Mouse (Mus musculus) kidney, postnatal 4 days (tissue): ENCODE measurements around the gene Suclg2.
"Not testable (repeated sequence)": the region's sequence is repeated elsewhere in the genome, so short reads cannot be mapped to it uniquely, and the experiment has no call there.

Experiments
- DNase-seq, 2 experiments: peaks; one replicate each; pipeline ENCODE4 v3.0.0; 2021; ENCODE audit warnings: mixed read lengths in 2 of 2

The Suclg2 gene

GRCm38 (mm10) chr6:95619817-95620216, 98.8 kb downstream of the Suclg2 start:
- no peak for DNase-seq

GRCm38 (mm10) chr6:95618434-95618833, 100.2 kb downstream of the Suclg2 start:
- no peak for DNase-seq

- no peak for DNase-seq
Observed at GRCm38 (mm10) chr6:95613228-95613627, 105.4 kb downstream of the Suclg2 start.

GRCm38 (mm10) chr6:95612412-95613022, 106.1 kb downstream of the Suclg2 start:
- no peak for DNase-seq

GRCm38 (mm10) chr6:95611059-95611458, 107.5 kb downstream of the Suclg2 start:
- no peak for DNase-seq

GRCm38 (mm10) chr6:95608123-95608522, 110.5 kb downstream of the Suclg2 start:
- no peak for DNase-seq

GRCm38 (mm10) chr6:95600731-95601130, 117.9 kb downstream of the Suclg2 start:
- DNase-seq, result not testable (repeated sequence)

- peak; percentile 57 to 68 for DNase-seq
Observed at GRCm38 (mm10) chr6:95596766-95597750, 121.5 kb downstream of the Suclg2 start.

GRCm38 (mm10) chr6:95595852-95596251, 122.7 kb downstream of the Suclg2 start:
- DNase-seq, result no peak

- DNase-seq, result peak; percentile 50 to 54
Observed at GRCm38 (mm10) chr6:95594239-95594638, 124.4 kb downstream of the Suclg2 start.

GRCm38 (mm10) chr6:95592396-95592795, 126.2 kb downstream of the Suclg2 start:
- DNase-seq, result peak; percentile 60 to 63

GRCm38 (mm10) chr6:95590463-95590862, 128.1 kb downstream of the Suclg2 start:
- DNase-seq, result no peak

GRCm38 (mm10) chr6:95587108-95587796, 131.3 kb downstream of the Suclg2 start:
- DNase-seq, result no peak

- DNase-seq, result no peak
Observed at GRCm38 (mm10) chr6:95581893-95582292, 136.7 kb downstream of the Suclg2 start.

- no peak for DNase-seq
Observed at GRCm38 (mm10) chr6:95579792-95580191, 138.8 kb downstream of the Suclg2 start.

GRCm38 (mm10) chr6:95575531-95575930, 143.1 kb downstream of the Suclg2 start:
- DNase-seq, result no peak

GRCm38 (mm10) chr6:95574867-95575266, 143.7 kb downstream of the Suclg2 start:
- no peak for DNase-seq

GRCm38 (mm10) chr6:95574389-95574788, 144.2 kb downstream of the Suclg2 start:
- no peak for DNase-seq

- no peak for DNase-seq
Observed at GRCm38 (mm10) chr6:95573035-95573759, 145.4 kb downstream of the Suclg2 start.

GRCm38 (mm10) chr6:95571620-95572019, 147.0 kb downstream of the Suclg2 start:
- no peak for DNase-seq

GRCm38 (mm10) chr6:95563355-95564009, 155.1 kb downstream of the Suclg2 start:
- no peak for DNase-seq

GRCm38 (mm10) chr6:95556320-95556719, 162.3 kb downstream of the Suclg2 start:
- no peak for DNase-seq
